Mouse (Mus musculus): ENCODE measurements around the gene Gm10717. TPM values are rescaled to one million over a fixed set of nuclear protein-coding genes. Genes with fewer than 3 reads are reported as not detected.
"Not testable (repeated sequence)": the region's sequence is repeated elsewhere in the genome, so short reads cannot be mapped to it uniquely, and the experiment has no call there.

The Gm10717 gene
- polyA plus RNA-seq, 1 experiment from 2014 or later, result not detected

GRCm38 (mm10) chr9:3034299-3034698, 9.1 kb downstream of the Gm10717 start, which contains the start of gene Gm17535:
TSS of gene Gm17535 (plus strand) at chr9:3034599.
- not testable (repeated sequence) for H3K36me3 ChIP-seq; H3K9me3 ChIP-seq; H3K4me1 ChIP-seq; DNase-seq (ENCODE audit: low spot score); H3K4me3 ChIP-seq; H3K27ac ChIP-seq; H3K27me3 ChIP-seq (ENCODE audit: insufficient read depth, poor library complexity, severe bottlenecking)
- WGBS, result 60% methylated on average over 1 of the region's 8 CpGs

GRCm38 (mm10) chr9:3036577-3036976, 11.4 kb downstream of the Gm10717 start, which contains the start of gene Gm10715:
TSS of gene Gm10715 (plus strand) at chr9:3036877.
- not testable (repeated sequence) for H3K4me1 ChIP-seq; H3K4me3 ChIP-seq; H3K27me3 ChIP-seq (ENCODE audit: insufficient read depth, poor library complexity, severe bottlenecking); H3K36me3 ChIP-seq; DNase-seq (ENCODE audit: low spot score); H3K9me3 ChIP-seq; H3K27ac ChIP-seq
- 75% methylated on average over 8 of the region's 8 CpGs for WGBS

- not testable (repeated sequence) for H3K4me3 ChIP-seq; H3K9me3 ChIP-seq; H3K36me3 ChIP-seq; H3K4me1 ChIP-seq; DNase-seq (ENCODE audit: low spot score); H3K27me3 ChIP-seq (ENCODE audit: insufficient read depth, poor library complexity, severe bottlenecking); H3K27ac ChIP-seq
- WGBS, result 62% methylated on average over 4 of the region's 4 CpGs
These were observed 12.9 kb downstream of the Gm10717 start for GRCm38 (mm10) chr9:3038161-3038560.

Small RNA genes within 50 kb of the gene (microRNA-seq; reads per million reads assigned to microRNA genes)
- gene Mir101c, result not detected

Other genes starting within 250 kb of the Gm10717 start
- not detected in 2 replicates for gene Gm10722, start 24.5 kb upstream of the Gm10717 start, polyA plus RNA-seq (2016; fragmentation: Nextera tagmentation; extraction: Ambion mirVana)
- gene Gm11168, start 22.1 kb upstream of the Gm10717 start, polyA plus RNA-seq (2016; fragmentation: Nextera tagmentation; extraction: Ambion mirVana), result not detected in 2 replicates
- gene Gm10721, start 12.3 kb upstream of the Gm10717 start, polyA plus RNA-seq (2016; fragmentation: Nextera tagmentation; extraction: Ambion mirVana), result not detected in 2 replicates
- not detected in 2 replicates for gene Gm10720, start 9.8 kb upstream of the Gm10717 start, polyA plus RNA-seq (2016; fragmentation: Nextera tagmentation; extraction: Ambion mirVana)
- not detected in 2 replicates for gene Gm10719, start 8.0 kb upstream of the Gm10717 start, polyA plus RNA-seq (2016; fragmentation: Nextera tagmentation; extraction: Ambion mirVana)
- gene Gm10718, start 1.9 kb upstream of the Gm10717 start, polyA plus RNA-seq (2016; fragmentation: Nextera tagmentation; extraction: Ambion mirVana), result not detected in 2 replicates
- gene Gm17535, start 9.2 kb downstream of the Gm10717 start, polyA plus RNA-seq (2016; fragmentation: Nextera tagmentation; extraction: Ambion mirVana), result not detected in 2 replicates
- not detected in 2 replicates for gene Gm10715, start 11.5 kb downstream of the Gm10717 start, polyA plus RNA-seq (2016; fragmentation: Nextera tagmentation; extraction: Ambion mirVana)

Data from heart, embryonic 10.5 days (tissue).